Mouse (Mus musculus) heart, embryonic 16.5 days (tissue): ENCODE results near the gene Rinl. TPM values are rescaled to one million over a fixed set of nuclear protein-coding genes. Genes with fewer than 3 reads are reported as not detected.
A peak's percentile ranks its signal among the peaks of the same experiment; 100 is the strongest.

Experiments used
- ATAC-seq: fragments of 200-750 bp; cut with Nextera tagmentation; replicated peaks from 2 replicates; pipeline ENCODE4 v1.8.0; 2017; ENCODE audit warnings: moderate number of reproducible peaks; ENCODE audit not compliant: insufficient read depth, low FRiP score; ENCODE audit errors: extremely low read depth
- H3K27ac ChIP-seq: fragments of 300-500 bp; sonication (generic); 2 replicates; pipeline ENCODE4 v1.5.1; 2014; ENCODE audit warnings: mild to moderate bottlenecking, low read length, control low read depth, moderate library complexity
- H3K27me3 ChIP-seq: fragments of 300-500 bp; sonication (generic); 2 replicates; pipeline ENCODE4 v1.6.1; 2014; ENCODE audit warnings: low read length, mixed read lengths; ENCODE audit not compliant: control insufficient read depth, insufficient read depth
- H3K36me3 ChIP-seq: fragments of 300-500 bp; sonication (generic); 2 replicates; pipeline ENCODE4 v1.6.1; 2014; ENCODE audit not compliant: control insufficient read depth, insufficient read depth
- H3K4me1 ChIP-seq: fragments of 300-500 bp; sonication (generic); 2 replicates; pipeline ENCODE4 v1.6.1; 2014; ENCODE audit warnings: low read length, mixed read lengths; ENCODE audit not compliant: control insufficient read depth, insufficient read depth
- H3K4me2 ChIP-seq: fragments of 300-500 bp; sonication (generic); 2 replicates; pipeline ENCODE4 v1.6.1; 2014; ENCODE audit warnings: low read depth, mild to moderate bottlenecking, control low read depth, low read length
- H3K4me3 ChIP-seq: fragments of 300-500 bp; sonication (generic); 2 replicates; pipeline ENCODE4 v1.5.1; 2014; ENCODE audit warnings: mild to moderate bottlenecking, control low read depth, low read length
- H3K9ac ChIP-seq: fragments of 300-500 bp; sonication (generic); 2 replicates; pipeline ENCODE4 v1.6.1; 2014; ENCODE audit warnings: low read length, control low read depth
- H3K9me3 ChIP-seq: fragments of 300-500 bp; sonication (generic); replicated peaks from 2 replicates; pipeline ENCODE4 v1.6.1; 2016; ENCODE audit warnings: low read length; ENCODE audit not compliant: control insufficient read depth
- WGBS: fragments of 180-500 bp; shearing (Covaris S2); extraction: QIAGEN DNeasy Blood & Tissue Kit; methylation state at CpG from one replicate; pipeline ENCODE4 v1.1.7; 2014; 5-methylcytosine and 5-hydroxymethylcytosine counted together
- polyA plus RNA-seq: library from polyadenylated mRNA; unstranded; fragments of >200 nt; fragmentation: Nextera tagmentation; extraction: Ambion mirVana; gene quantifications from 2 replicates; pipeline ENCODE4 v1.2.1, GENCODE M21; 2015

Rinl gene
- polyA plus RNA-seq, 1 experiment from 2014 or later = 11.1 TPM

GRCm38 (mm10) chr7:28810107-28811066 is 21.6 kb downstream of the Rinl start:
- ATAC-seq = peak; percentile 85

GRCm38 (mm10) chr7:28811228-28811627 is 22.5 kb downstream of the Rinl start:
- H3K27ac ChIP-seq = peak overlapping the region; percentile 99
- H3K4me1 ChIP-seq = peaks cover 39% of the 10 kb centered on the region
- peak; percentile 46 for ATAC-seq

More at GRCm38 (mm10) chr7:28810107-28811066, 21.6 kb downstream of the Rinl start:
- peak overlapping the region; percentile 98 for H3K9ac ChIP-seq
- H3K4me1 ChIP-seq = peaks cover 31% of the 10 kb centered on the region
- peaks cover 28% of the 10 kb centered on the region for H3K36me3 ChIP-seq
- peak overlapping the region; percentile 89 for H3K4me3 ChIP-seq
- peak overlapping the region; percentile 98 for H3K4me2 ChIP-seq
- whole genome bisulfite sequencing = under 1% methylated on average over 70 of the region's 70 CpGs
- peak overlapping the region; percentile 100 for H3K27ac ChIP-seq
- no peaks in the 10 kb centered on the region for H3K9me3 ChIP-seq
- H3K27me3 ChIP-seq = no peaks in the 10 kb centered on the region

GRCm38 (mm10) chr7:28811640-28812275 is 23.0 kb downstream of the Rinl start:
- H3K4me2 ChIP-seq = peak overlapping the region; percentile 81
- no peaks in the 10 kb centered on the region for H3K9me3 ChIP-seq
- H3K4me3 ChIP-seq = peak overlapping the region; percentile 84
- 2% methylated on average over 7 of the region's 7 CpGs for whole genome bisulfite sequencing
- peaks cover 40% of the 10 kb centered on the region for H3K4me1 ChIP-seq
- peaks cover 42% of the 10 kb centered on the region for H3K36me3 ChIP-seq
- H3K9ac ChIP-seq = peak overlapping the region; percentile 95
- H3K27ac ChIP-seq = peak overlapping the region; percentile 99
- no peak for ATAC-seq
- no peaks in the 10 kb centered on the region for H3K27me3 ChIP-seq

More at GRCm38 (mm10) chr7:28811228-28811627, 22.5 kb downstream of the Rinl start:
- WGBS = under 1% methylated on average over 40 of the region's 40 CpGs
- Histone ChIP-seq H3K9ac (peak overlapping the region; percentile 95), H3K4me2 (peak overlapping the region; percentile 81), H3K9me3 (no peaks in the 10 kb centered on the region), H3K36me3 (peaks cover 36% of the 10 kb centered on the region), H3K4me3 (peak overlapping the region; percentile 84), H3K27me3 (no peaks in the 10 kb centered on the region)

GRCm38 (mm10) chr7:28812436-28812835 is 23.7 kb downstream of the Rinl start:
- Histone ChIP-seq H3K9ac (peak overlapping the region; percentile 95), H3K4me2 (peak overlapping the region; percentile 81), H3K36me3 (peaks cover 48% of the 10 kb centered on the region), H3K27ac (peak overlapping the region; percentile 64), H3K9me3 (no peaks in the 10 kb centered on the region), H3K27me3 (no peaks in the 10 kb centered on the region), H3K4me1 (peaks cover 44% of the 10 kb centered on the region), H3K4me3 (peak overlapping the region; percentile 84)
- ATAC-seq = no peak
- WGBS = 35% methylated on average over 4 of the region's 4 CpGs

- Histone ChIP-seq H3K27ac (peak overlapping the region; percentile 64), H3K36me3 (peaks cover 53% of the 10 kb centered on the region), H3K27me3 (no peaks in the 10 kb centered on the region), H3K4me1 (peaks cover 40% of the 10 kb centered on the region), H3K4me3 (peak overlapping the region; percentile 84), H3K9me3 (no peaks in the 10 kb centered on the region), H3K4me2 (peak overlapping the region; percentile 81), H3K9ac (peak overlapping the region; percentile 95)
- 56% methylated on average over 5 of the region's 5 CpGs for WGBS
- no peak for ATAC-seq
These were observed 24.2 kb downstream of the Rinl start for GRCm38 (mm10) chr7:28812949-28813348.

- WGBS = 54% methylated on average over 5 of the region's 5 CpGs
- Histone ChIP-seq H3K9me3 (no peaks in the 10 kb centered on the region), H3K36me3 (peaks cover 65% of the 10 kb centered on the region), H3K4me1 (peaks cover 41% of the 10 kb centered on the region), H3K27ac (no peak overlapping the region), H3K27me3 (no peaks in the 10 kb centered on the region), H3K9ac (no peak overlapping the region), H3K4me3 (no peak overlapping the region), H3K4me2 (no peak overlapping the region)
- no peak for ATAC-seq
These were observed 25.7 kb downstream of the Rinl start for GRCm38 (mm10) chr7:28814306-28815034.

GRCm38 (mm10) chr7:28815230-28815629 is 26.5 kb downstream of the Rinl start:
- H3K27ac ChIP-seq = no peak overlapping the region
- no peak overlapping the region for H3K9ac ChIP-seq
- H3K4me2 ChIP-seq = no peak overlapping the region
- H3K27me3 ChIP-seq = no peaks in the 10 kb centered on the region
- no peak overlapping the region for H3K4me3 ChIP-seq
- no peak for ATAC-seq
- WGBS = 84% methylated on average over 9 of the region's 9 CpGs
- no peaks in the 10 kb centered on the region for H3K9me3 ChIP-seq
- peaks cover 72% of the 10 kb centered on the region for H3K36me3 ChIP-seq
- H3K4me1 ChIP-seq = peaks cover 47% of the 10 kb centered on the region

- Histone ChIP-seq H3K36me3 (peaks cover 81% of the 10 kb centered on the region), H3K4me2 (no peak overlapping the region), H3K27me3 (no peaks in the 10 kb centered on the region), H3K9me3 (no peaks in the 10 kb centered on the region), H3K4me3 (no peak overlapping the region), H3K27ac (no peak overlapping the region), H3K9ac (no peak overlapping the region), H3K4me1 (peaks cover 56% of the 10 kb centered on the region)
- 78% methylated on average over 9 of the region's 9 CpGs for WGBS
- no peak for ATAC-seq
These were observed 27.4 kb downstream of the Rinl start for GRCm38 (mm10) chr7:28816201-28816600.
